8 mouse cellular contexts compared by ENCODE assay signal in the genomic region with DNA sequence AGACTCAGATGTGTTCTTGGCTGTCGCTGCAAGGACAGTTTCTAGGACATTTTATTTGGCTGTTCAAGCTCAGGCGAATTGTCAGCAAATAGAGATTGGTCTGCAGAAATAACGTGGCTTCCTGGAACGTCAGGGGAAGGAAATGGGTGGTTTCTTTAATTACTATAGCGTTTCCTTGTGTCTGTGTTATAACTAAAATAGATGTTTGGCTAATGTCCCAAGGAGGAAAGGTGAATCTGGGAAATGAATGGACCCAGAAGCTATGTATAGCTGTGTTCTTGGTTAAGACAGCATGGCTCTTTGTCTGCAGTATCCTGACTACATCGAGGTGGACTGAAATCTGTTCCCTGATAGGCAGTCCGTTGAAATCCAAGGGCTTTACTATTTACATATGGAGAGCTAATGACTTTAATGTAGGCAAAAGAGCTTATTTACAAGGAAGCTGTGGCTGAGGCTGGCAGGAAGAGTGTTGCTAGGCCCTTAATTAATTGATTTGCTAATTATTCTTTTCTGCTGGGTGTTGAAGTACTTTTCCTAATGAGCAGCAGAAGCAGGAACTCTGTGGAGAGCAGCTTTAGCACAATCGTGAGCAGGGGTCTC.
DNase-seq lines count a peak whose midpoint lies in the region; ATAC-seq and TF ChIP-seq lines count a peak whose summit lies in the region.

No protein-coding gene starts in this region.

- no peaks in the 10 kb centered on the region for H3K9me3 ChIP-seq in forebrain, postnatal 0 days (ENCODE audit: low read length)

- H3K27me3 ChIP-seq in forebrain, postnatal 0 days (ENCODE audit: insufficient read depth, low read length), result no peaks in the 10 kb centered on the region

- DNase-seq in spleen, postnatal 36 days (ENCODE audit: low spot score in 2 of 2), result peak; percentile 64 to 65
- DNase-seq in spleen, adult 12 weeks (ENCODE audit: low spot score), result no peak
- peak; percentile 58 for DNase-seq in forebrain, postnatal 0 days
- peak; percentile 72 for DNase-seq in kidney, adult 9 months
- no peak for DNase-seq in Muller cell, postnatal 12 days (ENCODE audit: inconsistent ontology term)
- DNase-seq in cerebellum, postnatal 36 days, result no peak
- no peak for DNase-seq in spleen, postnatal 4 days (ENCODE audit: low spot score in 2 of 2)

- 0 out of 2 replicates have a peak overlapping the region, but pooled peaks have one; percentile 42 for H3K27ac ChIP-seq in forebrain, postnatal 0 days (ENCODE audit: low read depth, low read length)

- WGBS in forebrain, postnatal 0 days, result 14% methylated on average over 8 of the region's 8 CpGs

- no peaks in the 10 kb centered on the region; the same call in 1 of the 2 replicates for H3K4me1 ChIP-seq in forebrain, postnatal 0 days (ENCODE audit: insufficient read depth)

- no peak overlapping the region for H3K4me2 ChIP-seq in forebrain, postnatal 0 days (ENCODE audit: low read depth)

- no peak for TF ChIP-seq CTCF in forebrain, postnatal 0 days (IDR thresholded peaks at IDR 0.05; ENCODE audit: low read depth)

- no peaks in the 10 kb centered on the region for H3K36me3 ChIP-seq in forebrain, postnatal 0 days (ENCODE audit: insufficient read depth)

- no peak overlapping the region for H3K9ac ChIP-seq in forebrain, postnatal 0 days

- ATAC-seq in forebrain, postnatal 0 days, result peak; percentile 76
- 0 out of 2 replicates have a peak, but pooled peaks have one; percentile 6 for ATAC-seq in megakaryocyte progenitor cell, adult 5-6 weeks (replicated peaks; ENCODE audit: poor library complexity)

- H3K4me3 ChIP-seq in forebrain, postnatal 0 days (ENCODE audit: low read depth, low read length), result no peak overlapping the region

Comparison
In these comparisons a context has a peak if more than half of its experiments do, and no peak if none do; other contexts are left out.
1. DNase-seq: peak in spleen, postnatal 36 days (2 of 2), forebrain, postnatal 0 days (single experiment) and kidney, adult 9 months (single experiment); none in spleen, adult 12 weeks (single experiment), Muller cell, postnatal 12 days (single experiment), cerebellum, postnatal 36 days (0 of 2) and spleen, postnatal 4 days (0 of 2).